Mouse (Mus musculus): Measurements from ENCODE around the gene Olfr1380.
"Not testable (repeated sequence)": the region's sequence is repeated elsewhere in the genome, so short reads cannot be mapped to it uniquely, and the experiment has no call there.

Olfr1380 gene

DNA sequence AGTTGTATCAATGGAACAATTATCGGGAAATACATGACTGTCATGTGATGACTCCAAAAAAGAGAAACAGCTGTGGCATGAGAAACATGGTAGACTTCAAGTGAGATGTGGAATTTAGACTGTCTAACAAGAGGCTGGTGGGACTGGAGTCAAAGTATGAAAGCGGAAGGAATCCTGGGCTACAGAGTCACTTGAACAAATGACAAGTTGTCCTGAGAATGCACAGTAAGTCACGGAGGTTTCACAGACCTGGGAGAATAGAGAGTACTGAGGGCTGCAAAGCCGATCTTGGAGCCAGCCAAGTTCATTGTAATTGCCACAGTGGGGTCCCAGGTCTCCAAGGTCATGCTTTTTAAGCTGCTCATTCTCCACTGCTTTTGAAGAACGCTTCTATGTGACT is at the start of gene Olfr1380:
Olfr1380 (plus strand) TSS at position 301 of the 400 bp plus-strand sequence.
- not testable (repeated sequence) for DNase-seq (ENCODE audit: low spot score)

DNA sequence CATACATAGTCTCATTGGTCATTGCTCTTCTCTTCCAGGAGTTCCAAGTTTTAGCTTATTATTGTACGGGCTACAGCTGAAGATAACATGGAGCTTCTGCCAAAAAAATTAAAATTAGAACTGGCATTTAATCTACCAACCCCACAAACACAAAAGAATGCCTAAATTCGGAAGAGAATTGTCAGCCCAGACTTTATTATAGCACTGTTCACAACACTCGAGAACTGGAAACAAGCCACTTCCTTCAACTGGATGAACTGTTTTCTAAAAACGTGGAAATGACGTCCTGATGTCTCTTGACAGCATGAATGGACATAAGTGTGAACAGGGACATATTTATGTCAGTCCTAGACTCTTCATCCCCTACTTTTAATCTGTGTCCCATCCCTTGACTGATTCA is 38.6 kb upstream of the Olfr1380 start:
- DNase-seq (ENCODE audit: low spot score): no peak

DNA sequence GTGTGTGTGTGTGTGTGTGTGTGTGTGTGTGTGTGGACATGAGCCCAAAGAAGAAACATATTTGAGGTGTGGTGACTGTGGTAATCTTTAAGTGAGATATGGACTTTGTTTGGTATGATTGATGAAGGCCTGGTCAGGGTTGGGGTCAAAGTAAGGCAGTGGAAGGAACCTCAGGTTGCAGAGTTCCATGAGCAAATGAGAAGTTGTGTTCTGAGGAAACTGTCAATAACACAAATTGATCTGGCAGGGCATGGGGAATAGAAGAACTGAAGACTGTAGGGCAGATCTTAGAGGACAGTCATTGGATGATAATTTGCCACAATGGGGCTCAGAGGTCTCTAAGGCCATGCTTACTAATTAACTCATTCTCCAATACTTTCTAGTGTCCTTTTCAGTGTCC is 37.3 kb upstream of the Olfr1380 start, which contains the start of gene Olfr1383:
Olfr1383 (plus strand) TSS at position 301 of the 400 bp plus-strand sequence.
- DNase-seq (ENCODE audit: low spot score): no peak

DNA sequence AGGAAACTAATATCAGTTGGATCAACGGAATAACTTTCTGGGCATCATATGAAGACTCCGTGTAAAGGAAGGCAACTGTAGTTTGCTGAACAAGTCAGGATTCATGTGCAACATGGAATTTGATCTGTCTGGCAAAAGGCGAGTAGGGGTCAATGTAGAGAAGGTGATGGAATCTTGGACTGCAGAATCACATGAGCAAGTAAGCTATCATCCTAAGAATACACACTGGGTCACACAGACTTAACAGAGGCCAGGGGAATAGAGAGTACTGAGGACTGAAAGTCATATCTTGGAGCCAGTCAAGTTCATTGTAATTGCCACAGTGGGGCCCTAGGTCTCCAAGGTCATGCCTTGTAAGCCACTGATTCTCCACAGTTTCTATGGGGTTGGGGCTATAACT is 28.7 kb upstream of the Olfr1380 start, which contains the start of gene Olfr1382:
Olfr1382 (plus strand) TSS at position 301 of the 400 bp plus-strand sequence.
- DNase-seq (ENCODE audit: low spot score): no peak

DNA sequence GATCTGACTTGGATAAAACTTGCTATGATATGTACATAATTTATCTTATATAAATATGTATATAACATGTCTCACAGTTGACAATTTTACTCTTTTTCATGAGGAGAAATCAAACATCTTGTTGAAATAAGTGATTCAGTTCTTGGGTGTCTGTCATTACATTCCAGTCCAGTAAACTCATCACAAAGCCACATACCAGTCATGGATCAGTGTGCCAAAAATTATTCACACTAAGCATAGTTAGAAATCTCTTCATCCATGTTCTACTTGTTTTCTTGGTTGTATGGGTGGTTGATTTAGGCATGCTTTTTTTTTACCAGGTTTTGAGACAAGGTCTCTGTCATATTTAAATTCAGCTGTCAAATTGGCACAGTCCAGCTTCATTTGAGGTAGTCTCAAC is 23.9 kb upstream of the Olfr1380 start:
- DNase-seq (ENCODE audit: low spot score): no peak

DNA sequence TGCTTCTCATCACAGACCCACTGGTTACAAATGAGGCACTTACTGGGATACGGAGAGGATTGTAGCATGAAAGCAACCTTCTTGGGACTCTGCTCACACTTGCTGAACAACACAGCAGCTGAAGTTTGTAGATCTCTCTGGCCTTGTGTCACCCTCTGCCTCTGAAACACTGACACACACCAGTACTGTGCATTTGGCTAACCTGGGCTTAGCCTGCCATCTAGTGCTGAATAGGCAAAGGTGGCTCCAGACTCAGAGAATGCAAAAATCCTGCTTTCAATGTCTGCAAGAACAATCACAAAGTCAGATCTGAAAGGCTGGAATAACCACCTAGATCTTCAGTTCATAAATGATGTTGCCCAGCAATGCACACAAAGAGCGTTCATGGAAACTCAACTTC is 20.0 kb upstream of the Olfr1380 start:
- not testable (repeated sequence) for DNase-seq (ENCODE audit: low spot score)

DNA sequence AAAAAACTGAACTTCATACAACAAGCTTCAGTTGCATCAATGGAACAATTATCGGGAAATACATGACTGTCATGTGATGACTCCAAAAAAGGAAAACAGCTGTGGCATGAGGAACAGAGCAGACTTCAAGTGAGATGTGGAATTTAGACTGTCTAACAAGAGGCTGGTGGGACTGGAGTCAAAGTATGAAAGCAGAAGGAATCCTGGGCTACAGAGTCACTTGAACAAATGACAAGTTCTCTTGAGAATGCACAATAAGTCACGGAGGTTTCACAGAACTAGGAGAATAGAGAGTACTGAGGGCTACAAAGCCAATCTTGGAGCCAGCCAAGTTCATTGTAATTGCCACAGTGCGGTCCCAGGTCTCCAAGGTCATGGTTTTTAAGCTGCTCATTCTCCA is 13.5 kb upstream of the Olfr1380 start, which contains the start of gene Olfr1381:
Olfr1381 (plus strand) TSS at position 301 of the 400 bp plus-strand sequence.
- DNase-seq (ENCODE audit: low spot score): not testable (repeated sequence)

DNA sequence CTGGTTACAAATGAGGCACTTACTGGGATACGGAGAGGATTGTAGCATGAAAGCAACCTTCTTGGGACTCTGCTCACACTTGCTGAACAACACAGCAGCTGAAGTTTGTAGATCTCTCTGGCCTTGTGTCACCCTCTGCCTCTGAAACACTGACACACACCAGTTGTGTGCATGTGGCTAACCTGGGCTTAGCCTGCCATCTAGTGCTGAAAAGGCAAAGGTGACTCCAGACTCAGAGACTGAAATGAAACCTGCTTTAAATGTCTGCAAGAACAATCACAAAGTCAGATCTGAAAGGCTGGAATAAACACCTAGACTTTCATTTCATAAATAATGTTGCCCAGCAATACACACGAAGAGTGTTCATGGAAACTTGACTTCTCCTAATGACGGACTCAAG is 2.6 kb upstream of the Olfr1380 start:
- not testable (repeated sequence) for DNase-seq (ENCODE audit: low spot score)

DNA sequence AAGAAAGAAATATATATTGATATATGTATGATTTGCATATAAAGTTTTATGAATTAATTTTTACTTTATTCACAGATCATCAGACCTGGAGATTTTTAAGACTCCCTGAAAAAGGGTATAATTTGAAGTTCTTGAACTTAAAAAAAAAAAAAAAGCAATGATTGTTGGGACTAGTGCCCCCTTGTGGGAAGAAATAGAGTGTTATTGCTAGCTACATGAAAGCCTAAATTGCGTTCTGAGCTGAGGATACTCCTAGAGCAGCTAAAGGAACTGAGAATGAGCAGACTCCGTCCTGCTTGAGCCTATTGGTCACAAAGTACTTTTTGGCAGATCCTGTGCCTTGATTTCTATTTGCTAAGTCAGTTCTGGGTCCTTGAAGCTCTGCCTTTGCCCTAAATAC is 18.4 kb downstream of the Olfr1380 start:
- not testable (repeated sequence) for DNase-seq (ENCODE audit: low spot score)

DNA sequence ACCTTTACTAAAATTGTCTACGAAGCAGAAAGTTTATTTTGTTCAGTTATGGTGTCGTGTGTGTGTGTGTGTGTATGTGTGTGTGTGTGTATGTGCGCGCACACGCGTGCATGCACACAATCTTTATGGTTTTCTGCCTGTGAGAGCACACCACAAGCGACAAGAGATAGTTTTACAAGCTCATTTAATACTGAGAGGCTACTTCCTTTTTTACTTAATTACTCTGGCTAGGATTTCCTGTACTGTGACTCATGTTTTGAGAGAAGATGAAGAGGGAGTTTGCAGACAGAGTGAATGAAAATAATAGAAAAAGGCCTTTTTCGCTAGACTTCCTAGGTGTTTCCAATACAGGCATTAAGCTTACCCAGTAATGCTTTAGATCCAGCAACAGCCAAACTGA is 23.8 kb downstream of the Olfr1380 start:
- DNase-seq (ENCODE audit: low spot score): not testable (repeated sequence)

DNA sequence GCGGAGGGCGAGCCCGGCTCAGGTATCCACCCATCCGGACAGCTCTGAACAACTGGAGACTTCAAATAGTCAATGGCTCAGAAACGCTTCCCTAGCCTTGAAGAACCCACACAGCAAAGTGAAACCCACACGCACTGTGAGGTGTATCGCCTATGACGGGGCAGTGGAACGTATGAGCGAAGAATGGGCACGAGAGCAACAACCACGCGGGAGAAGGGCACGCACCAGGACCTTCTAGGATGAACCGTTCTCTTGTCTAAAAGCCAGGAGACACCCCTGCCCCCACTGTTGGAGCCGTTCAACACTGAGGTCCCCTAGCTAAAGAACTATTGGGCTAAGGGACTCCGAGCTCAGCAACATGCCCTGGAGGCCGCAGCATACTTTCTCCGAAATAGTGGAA is 33.5 kb downstream of the Olfr1380 start:
- DNase-seq (ENCODE audit: low spot score): no peak

DNA sequence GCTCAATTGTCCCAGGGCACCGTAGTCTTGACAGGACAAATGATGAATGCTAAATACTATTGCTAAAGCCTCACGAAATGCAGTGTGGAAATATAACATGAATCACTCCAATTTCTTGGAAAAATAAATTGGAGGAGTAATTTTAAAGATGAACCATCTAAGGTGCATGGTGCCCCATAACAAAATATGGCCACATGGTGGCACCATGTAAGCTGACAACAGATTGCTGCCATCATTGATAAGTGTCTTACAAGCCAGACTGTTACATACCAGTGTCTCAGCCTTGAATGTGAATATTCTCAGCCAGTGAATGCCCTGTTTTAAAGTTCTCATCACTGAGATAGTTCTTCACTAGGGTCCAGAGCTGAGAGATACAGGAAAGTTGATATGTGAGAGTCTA is 40.5 kb downstream of the Olfr1380 start:
- not testable (repeated sequence) for DNase-seq (ENCODE audit: low spot score)

DNA sequence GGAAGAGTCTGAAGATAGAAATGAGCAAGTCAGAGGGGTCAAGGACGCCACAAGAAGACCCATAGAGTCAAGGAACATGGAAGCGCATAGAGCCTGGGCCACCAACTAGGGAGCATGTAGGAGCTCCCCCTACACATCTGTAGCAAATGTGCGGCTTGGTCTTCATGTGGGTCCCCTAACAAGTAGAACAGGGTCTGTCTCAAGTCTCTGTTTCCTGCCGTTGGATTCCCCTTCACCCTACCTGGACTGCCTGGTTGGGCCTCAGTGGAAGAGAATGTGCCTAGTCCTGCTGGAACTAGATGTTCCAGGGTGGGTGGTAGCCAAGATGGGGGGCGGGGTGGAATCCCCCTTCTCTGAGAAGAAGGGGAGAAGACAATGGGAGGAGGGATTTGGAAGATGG is 51.6 kb downstream of the Olfr1380 start:
- not testable (repeated sequence) for DNase-seq (ENCODE audit: low spot score)

DNA sequence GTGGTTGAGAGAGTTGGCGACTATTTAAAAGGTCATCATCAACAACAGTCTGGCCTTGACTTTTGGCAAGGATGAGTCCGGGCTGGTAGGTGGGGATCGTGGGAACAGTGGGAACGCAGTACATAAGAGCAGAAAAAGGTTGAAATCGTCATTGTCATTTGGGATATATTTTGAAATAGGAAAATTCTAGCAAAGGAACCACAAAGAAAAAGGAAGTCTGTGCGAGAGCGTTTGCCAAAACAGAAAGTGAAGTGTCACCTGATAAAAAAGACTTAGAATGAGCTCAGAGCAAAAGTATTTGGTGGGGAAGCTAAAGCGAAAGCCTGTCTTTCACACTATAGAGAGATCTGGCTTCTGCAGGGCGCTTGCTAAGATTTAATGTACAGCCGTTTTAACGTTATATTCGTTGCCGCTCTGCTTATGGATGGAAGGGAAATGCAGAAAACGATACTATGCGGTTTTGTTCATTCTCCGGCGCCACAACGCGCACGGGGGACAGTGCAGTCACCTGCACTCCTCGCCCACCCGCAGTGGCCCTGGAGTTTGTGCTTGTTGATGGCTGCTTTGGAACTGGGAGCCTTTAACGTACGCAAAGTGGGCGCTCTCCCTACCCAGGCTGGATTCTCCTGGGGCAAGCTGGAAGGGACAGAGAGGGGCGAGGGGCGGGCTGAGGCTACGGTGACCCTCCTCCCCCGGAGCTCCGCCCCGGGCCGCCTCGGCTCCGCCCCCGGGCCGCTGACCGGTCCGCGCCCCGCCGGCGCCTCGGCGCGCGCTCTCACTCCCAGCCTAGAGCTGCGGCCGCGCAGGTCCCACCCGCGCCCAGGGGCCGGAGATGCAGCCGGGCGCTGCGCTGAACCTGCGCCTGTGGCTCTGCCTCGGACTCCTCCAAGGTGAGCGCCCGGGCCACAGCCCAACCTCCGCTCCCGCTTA is 52.5 kb downstream of the Olfr1380 start, which contains the start of gene Flt4:
Flt4 (plus strand) TSS at position 326 of the 930 bp plus-strand sequence.
- DNase-seq (ENCODE audit: low spot score): not testable (repeated sequence)

DNA sequence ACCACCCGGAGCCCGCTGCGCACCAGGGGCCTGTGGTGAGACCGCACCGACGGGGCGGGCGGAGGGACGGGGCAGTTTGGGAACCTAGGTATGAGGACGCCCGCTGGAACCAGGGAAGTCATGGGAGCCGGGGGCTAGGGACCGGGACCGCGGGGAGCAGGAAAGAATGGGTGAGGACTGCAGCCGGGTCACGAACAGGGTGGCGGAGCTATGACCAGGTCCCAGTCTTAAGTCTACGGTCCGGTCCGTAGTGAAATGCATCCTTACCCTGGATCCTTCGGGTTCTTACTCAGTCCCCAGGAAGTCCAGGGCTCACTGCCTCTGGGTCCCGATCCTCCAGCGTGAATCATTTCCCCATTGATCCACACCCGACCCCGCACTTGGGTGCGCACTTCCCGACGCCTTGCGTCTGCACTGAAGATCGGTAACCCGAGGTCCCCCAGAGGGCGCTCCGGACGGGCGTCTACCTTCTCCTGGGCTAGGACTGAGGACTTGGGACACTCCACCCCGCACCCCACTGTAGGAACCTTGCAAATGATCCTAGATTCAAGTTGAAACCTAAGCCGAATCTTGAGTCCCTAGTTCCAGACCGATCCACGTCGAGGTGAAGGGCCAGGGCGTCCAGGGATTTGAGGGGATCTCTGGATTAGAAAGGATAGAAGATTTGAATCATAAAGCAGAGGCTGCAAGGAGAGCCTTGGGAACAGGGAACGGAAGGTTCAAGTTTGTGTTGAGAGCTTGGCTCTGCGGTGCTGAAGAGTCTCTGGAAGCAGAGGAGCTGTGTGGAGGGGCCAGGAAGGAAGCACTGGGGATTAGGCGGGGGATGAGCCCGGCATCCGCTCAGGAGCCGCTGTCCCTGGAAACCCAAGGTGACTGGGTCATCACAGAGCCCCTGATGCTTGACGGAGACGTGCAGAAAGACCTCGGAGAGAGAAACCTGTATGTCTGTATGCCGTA is 53.5 kb downstream of the Olfr1380 start:
- DNase-seq (ENCODE audit: low spot score): not testable (repeated sequence)

DNA sequence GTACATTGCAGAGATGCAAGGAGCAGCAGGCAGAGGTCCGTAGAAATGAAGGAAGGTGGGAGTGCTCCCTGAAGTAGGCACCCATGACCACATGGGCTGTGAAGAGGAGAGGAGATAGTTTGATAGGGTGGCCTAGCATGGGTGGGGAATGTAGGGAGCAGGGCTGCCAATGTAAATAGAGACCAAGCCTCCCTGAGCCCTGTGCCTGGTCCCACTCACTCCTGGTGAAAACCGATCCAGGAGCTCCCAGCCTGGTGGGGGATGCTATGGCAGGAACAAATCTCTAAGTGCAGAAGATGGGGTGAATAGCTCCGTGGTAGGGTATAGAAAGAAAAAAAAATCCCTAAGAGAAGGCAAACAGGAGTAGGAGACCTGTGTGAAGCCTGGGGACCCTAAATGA is 54.7 kb downstream of the Olfr1380 start:
- not testable (repeated sequence) for DNase-seq (ENCODE audit: low spot score)

DNA sequence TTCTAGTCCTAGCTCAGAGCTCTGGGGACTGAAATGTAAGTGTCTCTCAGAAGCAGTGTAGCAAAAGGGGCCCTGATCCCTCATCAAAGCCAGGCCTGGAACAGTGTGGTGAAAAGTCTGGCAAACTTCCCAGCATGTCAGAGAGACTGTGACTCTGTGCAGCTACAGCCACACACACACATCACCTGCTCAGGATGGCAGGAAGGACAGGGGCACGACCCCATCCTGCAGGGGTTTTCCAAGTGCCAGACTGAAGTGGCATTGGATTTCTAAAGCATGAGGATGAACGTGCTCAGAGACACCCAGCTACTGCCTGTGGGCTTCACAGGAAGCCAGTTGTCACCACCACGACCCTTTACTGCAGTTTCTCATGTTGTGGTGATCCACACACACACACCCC is 55.5 kb downstream of the Olfr1380 start:
- no peak for DNase-seq (ENCODE audit: low spot score)

DNA sequence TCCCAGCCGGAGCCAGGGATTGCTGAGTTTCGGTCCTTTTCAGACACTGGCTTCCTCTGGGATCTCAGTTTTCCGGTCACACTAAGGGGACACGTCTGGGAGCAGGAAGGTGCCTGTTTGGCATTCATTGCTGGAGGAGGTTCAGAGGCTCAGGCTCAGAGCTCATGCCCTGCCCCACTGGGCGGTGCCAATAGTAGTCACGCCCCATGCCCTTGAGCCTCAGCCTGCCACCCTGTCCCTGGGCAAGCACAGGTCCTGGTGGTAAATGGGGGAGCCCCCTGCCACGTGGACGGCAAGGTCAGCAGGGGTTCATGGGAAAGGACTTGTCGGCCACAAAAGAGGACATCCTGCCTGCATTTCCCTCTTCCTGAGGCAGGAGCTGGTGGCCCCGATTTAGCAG is 56.7 kb downstream of the Olfr1380 start:
- DNase-seq (ENCODE audit: low spot score): no peak
